Mouse (Mus musculus): ENCODE data around the gene Shisal2a. TPM values are rescaled to one million over a fixed set of nuclear protein-coding genes. Genes with fewer than 3 reads are reported as not detected.

The Shisal2a gene
- polyA plus RNA-seq, 3 experiments from 2014 or later = not detected

GRCm38 (mm10) chr4:108335413-108335812 lies 47.7 kb downstream of the Shisal2a start:
- no peak for ATAC-seq

GRCm38 (mm10) chr4:108332041-108332440 lies 51.1 kb downstream of the Shisal2a start:
- ATAC-seq = no peak

GRCm38 (mm10) chr4:108329840-108330239 lies 53.3 kb downstream of the Shisal2a start:
- no peak for ATAC-seq

GRCm38 (mm10) chr4:108327730-108328484 lies 55.2 kb downstream of the Shisal2a start, which contains the start of gene Coa7:
Gene Coa7 (plus strand): TSS chr4:108328140.
- peak; percentile 94 for ATAC-seq

GRCm38 (mm10) chr4:108327071-108327579 lies 56.0 kb downstream of the Shisal2a start:
- ATAC-seq = peak; percentile 15

GRCm38 (mm10) chr4:108323588-108323987 lies 59.6 kb downstream of the Shisal2a start:
- ATAC-seq = no peak

GRCm38 (mm10) chr4:108320627-108321380 lies 62.3 kb downstream of the Shisal2a start:
- no peak for ATAC-seq

- no peak for ATAC-seq
Measured at GRCm38 (mm10) chr4:108319747-108320146, 63.4 kb downstream of the Shisal2a start.

GRCm38 (mm10) chr4:108318649-108319615 lies 64.2 kb downstream of the Shisal2a start:
- peak; percentile 91 for ATAC-seq

Other genes with a start within 250 kb of the Shisal2a start
- 100 to 1,000 TPM; 286 to 396 (median 300) TPM for gene Scp2, start 238.4 kb downstream of the Shisal2a start, polyA plus RNA-seq (2017; shearing (Covaris generic))
- gene Echdc2, start 217.9 kb downstream of the Shisal2a start, polyA plus RNA-seq (2017; shearing (Covaris generic)) = 1 to 10 TPM; 1.6 to 3.1 (median 2.5) TPM
- gene Zyg11a, start 165.3 kb downstream of the Shisal2a start, polyA plus RNA-seq (2017; shearing (Covaris generic)) = not detected
- gene Zyg11b, start 82.3 kb downstream of the Shisal2a start, polyA plus RNA-seq (2017; shearing (Covaris generic)) = 10 to 100 TPM in 2 of 3 experiments, 1 to 10 TPM in 1; 7.5 to 14.1 (median 12.2) TPM
- gene Coa7, start 55.2 kb downstream of the Shisal2a start, polyA plus RNA-seq (2017; shearing (Covaris generic)) = 10 to 100 TPM; 16.1 to 26.8 (median 22.9) TPM
- gene Gpx7, start 23.6 kb upstream of the Shisal2a start, polyA plus RNA-seq (2017; shearing (Covaris generic)) = 1 to 10 TPM in 2 of 3 experiments, under 1 TPM in 1; 0.83 to 3.8 (median 2.5) TPM
- gene Tut4, start 76.1 kb upstream of the Shisal2a start, polyA plus RNA-seq (2017; shearing (Covaris generic)) = 10 to 100 TPM; 38.3 to 97.4 (median 89.2) TPM
- 10 to 100 TPM; 62.9 to 75.8 (median 66.2) TPM for gene Prpf38a, start 196.0 kb upstream of the Shisal2a start, polyA plus RNA-seq (2017; shearing (Covaris generic))
- gene Orc1, start 196.1 kb upstream of the Shisal2a start, polyA plus RNA-seq (2017; shearing (Covaris generic)) = 10 to 100 TPM in 1 of 3 experiments, 1 to 10 TPM in 2; 2.3 to 11.8 (median 3.3) TPM
- 10 to 100 TPM; 24.1 to 37.9 (median 35.3) TPM for gene Cc2d1b, start 236.6 kb upstream of the Shisal2a start, polyA plus RNA-seq (2017; shearing (Covaris generic))